Mouse (Mus musculus): ENCODE data around the gene Clint1. TPM values are rescaled to one million over a fixed set of nuclear protein-coding genes. Genes with fewer than 3 reads are reported as not detected.

The Clint1 gene
- total and polyA plus RNA-seq, 2 experiments from 2014 or later, result 27.6 to 34.5 TPM

- no peak for ATAC-seq (ENCODE audit: low FRiP score)
- 86% methylated on average over 12 of the region's 12 CpGs for WGBS
Measured at GRCm38 (mm10) chr11:45807820-45808219, 44.0 kb upstream of the Clint1 start.

GRCm38 (mm10) chr11:45809424-45809823 is 42.4 kb upstream of the Clint1 start:
- Histone ChIP-seq H3K27ac (ENCODE audit: low read depth, low read length) (no peak overlapping the region), H3K9me3 (ENCODE audit: low read length) (no peaks in the 10 kb centered on the region), H3K4me3 (ENCODE audit: low read depth, low read length) (no peak overlapping the region), H3K36me3 (ENCODE audit: insufficient read depth, low read length) (no peaks in the 10 kb centered on the region), H3K4me1 (ENCODE audit: insufficient read depth, low read length) (no peaks in the 10 kb centered on the region), H3K9ac (replicated peaks; ENCODE audit: low read length, poor library complexity, severe bottlenecking) (no peak overlapping the region), H3K4me2 (ENCODE audit: low read depth, low read length, poor library complexity, severe bottlenecking) (no peak overlapping the region), H3K27me3 (ENCODE audit: insufficient read depth, low read length) (no peaks in the 10 kb centered on the region)
- no peak for TF ChIP-seq CTCF (IDR thresholded peaks at IDR 0.05)
- DNase-seq (ENCODE audit: low spot score) (no peak), ATAC-seq (ENCODE audit: low FRiP score) (no peak)
- 50% methylated on average over 5 of the region's 5 CpGs for WGBS

More at GRCm38 (mm10) chr11:45807820-45808219, 44.0 kb upstream of the Clint1 start:
- DNase-seq (ENCODE audit: low spot score), result no peak
- no peak overlapping the region for H3K9ac ChIP-seq (replicated peaks; ENCODE audit: low read length, poor library complexity, severe bottlenecking)
- H3K27me3 ChIP-seq (ENCODE audit: insufficient read depth, low read length), result no peaks in the 10 kb centered on the region
- H3K27ac ChIP-seq (ENCODE audit: low read depth, low read length), result no peak overlapping the region
- H3K36me3 ChIP-seq (ENCODE audit: insufficient read depth, low read length), result no peaks in the 10 kb centered on the region
- no peak overlapping the region for H3K4me3 ChIP-seq (ENCODE audit: low read depth, low read length)
- H3K4me2 ChIP-seq (ENCODE audit: low read depth, low read length, poor library complexity, severe bottlenecking), result no peak overlapping the region
- no peaks in the 10 kb centered on the region for H3K9me3 ChIP-seq (ENCODE audit: low read length)
- no peaks in the 10 kb centered on the region for H3K4me1 ChIP-seq (ENCODE audit: insufficient read depth, low read length)
- TF ChIP-seq CTCF (IDR thresholded peaks at IDR 0.05), result no peak

GRCm38 (mm10) chr11:45810056-45810455 is 41.8 kb upstream of the Clint1 start:
- Histone ChIP-seq H3K27me3 (ENCODE audit: insufficient read depth, low read length) (no peaks in the 10 kb centered on the region), H3K27ac (ENCODE audit: low read depth, low read length) (no peak overlapping the region), H3K4me2 (ENCODE audit: low read depth, low read length, poor library complexity, severe bottlenecking) (no peak overlapping the region), H3K9me3 (ENCODE audit: low read length) (no peaks in the 10 kb centered on the region), H3K4me1 (ENCODE audit: insufficient read depth, low read length) (no peaks in the 10 kb centered on the region), H3K36me3 (ENCODE audit: insufficient read depth, low read length) (no peaks in the 10 kb centered on the region), H3K4me3 (ENCODE audit: low read depth, low read length) (no peak overlapping the region), H3K9ac (replicated peaks; ENCODE audit: low read length, poor library complexity, severe bottlenecking) (no peak overlapping the region)
- ATAC-seq (ENCODE audit: low FRiP score) (no peak), DNase-seq (ENCODE audit: low spot score) (no peak)
- TF ChIP-seq CTCF (IDR thresholded peaks at IDR 0.05), result no peak
- 75% methylated on average over 6 of the region's 6 CpGs for WGBS

- ATAC-seq (ENCODE audit: low FRiP score) (no peak), DNase-seq (ENCODE audit: low spot score) (no peak)
- no peaks in the 10 kb centered on the region for H3K9me3 ChIP-seq (ENCODE audit: low read length)
- no peak overlapping the region for H3K9ac ChIP-seq (replicated peaks; ENCODE audit: low read length, poor library complexity, severe bottlenecking)
- no peaks in the 10 kb centered on the region for H3K27me3 ChIP-seq (ENCODE audit: insufficient read depth, low read length)
- H3K4me2 ChIP-seq (ENCODE audit: low read depth, low read length, poor library complexity, severe bottlenecking), result no peak overlapping the region
- H3K36me3 ChIP-seq (ENCODE audit: insufficient read depth, low read length), result no peaks in the 10 kb centered on the region
- H3K4me1 ChIP-seq (ENCODE audit: insufficient read depth, low read length), result no peaks in the 10 kb centered on the region
- H3K4me3 ChIP-seq (ENCODE audit: low read depth, low read length), result no peak overlapping the region
- no peak overlapping the region for H3K27ac ChIP-seq (ENCODE audit: low read depth, low read length)
- TF ChIP-seq CTCF (IDR thresholded peaks at IDR 0.05), result no peak
- WGBS, result 89% methylated on average over 8 of the region's 8 CpGs
Measured at GRCm38 (mm10) chr11:45810805-45811204, 41.0 kb upstream of the Clint1 start.

- Histone ChIP-seq H3K27me3 (ENCODE audit: insufficient read depth, low read length) (no peaks in the 10 kb centered on the region), H3K27ac (ENCODE audit: low read depth, low read length) (no peak overlapping the region), H3K9me3 (ENCODE audit: low read length) (no peaks in the 10 kb centered on the region), H3K4me3 (ENCODE audit: low read depth, low read length) (no peak overlapping the region), H3K4me1 (ENCODE audit: insufficient read depth, low read length) (no peaks in the 10 kb centered on the region), H3K9ac (replicated peaks; ENCODE audit: low read length, poor library complexity, severe bottlenecking) (no peak overlapping the region), H3K4me2 (ENCODE audit: low read depth, low read length, poor library complexity, severe bottlenecking) (no peak overlapping the region), H3K36me3 (ENCODE audit: insufficient read depth, low read length) (no peaks in the 10 kb centered on the region)
- WGBS, result 79% methylated on average over 10 of the region's 10 CpGs
- DNase-seq (ENCODE audit: low spot score) (peak; percentile 60), ATAC-seq (ENCODE audit: low FRiP score) (no peak)
- no peak for TF ChIP-seq CTCF (IDR thresholded peaks at IDR 0.05)
Measured at GRCm38 (mm10) chr11:45815603-45816002, 36.2 kb upstream of the Clint1 start.

- 79% methylated on average over 1 of the region's 1 CpGs for WGBS
- ATAC-seq (ENCODE audit: low FRiP score) (no peak), DNase-seq (ENCODE audit: low spot score) (no peak)
- TF ChIP-seq CTCF (IDR thresholded peaks at IDR 0.05), result no peak
- H3K27ac ChIP-seq (ENCODE audit: low read depth, low read length), result no peak overlapping the region
- H3K4me3 ChIP-seq (ENCODE audit: low read depth, low read length), result no peak overlapping the region
- no peak overlapping the region for H3K9ac ChIP-seq (replicated peaks; ENCODE audit: low read length, poor library complexity, severe bottlenecking)
- no peaks in the 10 kb centered on the region for H3K9me3 ChIP-seq (ENCODE audit: low read length)
- no peak overlapping the region for H3K4me2 ChIP-seq (ENCODE audit: low read depth, low read length, poor library complexity, severe bottlenecking)
- no peaks in the 10 kb centered on the region for H3K4me1 ChIP-seq (ENCODE audit: insufficient read depth, low read length)
- H3K36me3 ChIP-seq (ENCODE audit: insufficient read depth, low read length), result no peaks in the 10 kb centered on the region
- H3K27me3 ChIP-seq (ENCODE audit: insufficient read depth, low read length), result no peaks in the 10 kb centered on the region
Measured at GRCm38 (mm10) chr11:45816712-45817111, 35.1 kb upstream of the Clint1 start.

Measured in midbrain, postnatal 0 days (tissue).